Mouse (Mus musculus): ENCODE measurements around the gene Etl4. TPM values are rescaled to one million over a fixed set of nuclear protein-coding genes. Genes with fewer than 3 reads are reported as not detected.
A peak's percentile ranks its signal among the peaks of the same experiment; 100 is the strongest.

The Etl4 gene
- total RNA-seq, 2 experiments from 2014 or later = 59.1 to 69.7 TPM

- no peak for DNase-seq (ENCODE audit: low spot score in 2 of 2)
These were observed 646.1 kb downstream of the Etl4 start for GRCm38 (mm10) chr2:20555706-20556105.

- DNase-seq (ENCODE audit: low spot score in 2 of 2) = no peak
These were observed 649.5 kb downstream of the Etl4 start for GRCm38 (mm10) chr2:20559083-20559482.

- no peak for DNase-seq (ENCODE audit: low spot score in 2 of 2)
These were observed 650.1 kb downstream of the Etl4 start for GRCm38 (mm10) chr2:20559723-20560122.

GRCm38 (mm10) chr2:20560581-20560980 lies 651.0 kb downstream of the Etl4 start:
- no peak for DNase-seq (ENCODE audit: low spot score in 2 of 2)

GRCm38 (mm10) chr2:20563036-20563435 lies 653.5 kb downstream of the Etl4 start:
- no peak for DNase-seq (ENCODE audit: low spot score in 2 of 2)

GRCm38 (mm10) chr2:20568456-20568855 lies 658.9 kb downstream of the Etl4 start:
- no peak for DNase-seq (ENCODE audit: low spot score in 2 of 2)

GRCm38 (mm10) chr2:20571940-20572339 lies 662.4 kb downstream of the Etl4 start:
- no peak for DNase-seq (ENCODE audit: low spot score in 2 of 2)

- no peak for DNase-seq (ENCODE audit: low spot score in 2 of 2)
These were observed 670.8 kb downstream of the Etl4 start for GRCm38 (mm10) chr2:20580331-20580730.

GRCm38 (mm10) chr2:20583032-20583431 lies 673.5 kb downstream of the Etl4 start:
- peak in 1 of 2 experiments; percentile 4 for DNase-seq (ENCODE audit: low spot score in 2 of 2)

- no peak for DNase-seq (ENCODE audit: low spot score in 2 of 2)
These were observed 674.1 kb downstream of the Etl4 start for GRCm38 (mm10) chr2:20583562-20584153.

GRCm38 (mm10) chr2:20587913-20588312 lies 678.3 kb downstream of the Etl4 start:
- DNase-seq (ENCODE audit: low spot score in 2 of 2) = no peak

GRCm38 (mm10) chr2:20588631-20589030 lies 679.1 kb downstream of the Etl4 start:
- DNase-seq (ENCODE audit: low spot score in 2 of 2) = no peak

GRCm38 (mm10) chr2:20594129-20594528 lies 684.5 kb downstream of the Etl4 start:
- no peak for DNase-seq (ENCODE audit: low spot score in 2 of 2)

- DNase-seq (ENCODE audit: low spot score in 2 of 2) = no peak
These were observed 685.4 kb downstream of the Etl4 start for GRCm38 (mm10) chr2:20595000-20595399.

- DNase-seq (ENCODE audit: low spot score in 2 of 2) = no peak
These were observed 687.0 kb downstream of the Etl4 start for GRCm38 (mm10) chr2:20596558-20596957.

- no peak for DNase-seq (ENCODE audit: low spot score in 2 of 2)
These were observed 687.6 kb downstream of the Etl4 start for GRCm38 (mm10) chr2:20597193-20597592.

- no peak for DNase-seq (ENCODE audit: low spot score in 2 of 2)
These were observed 693.1 kb downstream of the Etl4 start for GRCm38 (mm10) chr2:20602656-20603055.

- DNase-seq (ENCODE audit: low spot score in 2 of 2) = no peak
These were observed 694.0 kb downstream of the Etl4 start for GRCm38 (mm10) chr2:20603536-20603935.

- no peak for DNase-seq (ENCODE audit: low spot score in 2 of 2)
These were observed 694.4 kb downstream of the Etl4 start for GRCm38 (mm10) chr2:20603991-20604390.

- DNase-seq (ENCODE audit: low spot score in 2 of 2) = peak; percentile 6 to 7
These were observed 699.6 kb downstream of the Etl4 start for GRCm38 (mm10) chr2:20609203-20609602.

GRCm38 (mm10) chr2:20615948-20616347 lies 706.4 kb downstream of the Etl4 start:
- peak; percentile 23 to 41 for DNase-seq (ENCODE audit: low spot score in 2 of 2)

GRCm38 (mm10) chr2:20618396-20618795 lies 708.8 kb downstream of the Etl4 start:
- no peak for DNase-seq (ENCODE audit: low spot score in 2 of 2)

- DNase-seq (ENCODE audit: low spot score in 2 of 2) = no peak
These were observed 710.3 kb downstream of the Etl4 start for GRCm38 (mm10) chr2:20619881-20620280.
